Mouse (Mus musculus) c-Kit-positive CD71-positive TER-119-positive erythroid progenitor cells, embryonic 14.5 days (primary cell): Measurements from ENCODE around the gene Mlec.

ENCODE experiments used
- DNase-seq: peaks from one replicate; pipeline ENCODE4 v3.0.0-alpha.2; 2013; ENCODE audit warnings: low spot score

The Mlec gene

GRCm38 (mm10) chr5:115158040-115158983 is at the start of gene Mlec:
TSS of gene Mlec (minus strand) at chr5:115158179.
- peak; percentile 98 for DNase-seq

GRCm38 (mm10) chr5:115207244-115207643 is 49.3 kb upstream of the Mlec start:
- DNase-seq, result no peak

- no peak for DNase-seq
Measured at GRCm38 (mm10) chr5:115204562-115205311, 46.8 kb upstream of the Mlec start.

GRCm38 (mm10) chr5:115203735-115204561 is 46.0 kb upstream of the Mlec start:
- DNase-seq, result no peak

GRCm38 (mm10) chr5:115194626-115195221 is 36.7 kb upstream of the Mlec start:
- DNase-seq, result no peak

- no peak for DNase-seq
Measured at GRCm38 (mm10) chr5:115193669-115194625, 36.0 kb upstream of the Mlec start, which contains the start of gene Cabp1. TSS of gene Cabp1 (minus strand) at chr5:115194381.

GRCm38 (mm10) chr5:115193226-115193625 is 35.2 kb upstream of the Mlec start:
- DNase-seq, result no peak

GRCm38 (mm10) chr5:115192828-115193195 is 34.8 kb upstream of the Mlec start:
- DNase-seq, result no peak

- no peak for DNase-seq
Measured at GRCm38 (mm10) chr5:115191880-115192827, 34.2 kb upstream of the Mlec start.

- no peak for DNase-seq
Measured at GRCm38 (mm10) chr5:115190081-115190480, 32.1 kb upstream of the Mlec start.

GRCm38 (mm10) chr5:115188824-115189223 is 30.8 kb upstream of the Mlec start:
- DNase-seq, result peak; percentile 34

- peak; percentile 79 for DNase-seq
Measured at GRCm38 (mm10) chr5:115187188-115188131, 29.5 kb upstream of the Mlec start.

- DNase-seq, result no peak
Measured at GRCm38 (mm10) chr5:115186371-115187073, 28.5 kb upstream of the Mlec start.

GRCm38 (mm10) chr5:115184726-115185125 is 26.7 kb upstream of the Mlec start:
- DNase-seq, result no peak

- no peak for DNase-seq
Measured at GRCm38 (mm10) chr5:115183482-115183881, 25.5 kb upstream of the Mlec start.

- no peak for DNase-seq
Measured at GRCm38 (mm10) chr5:115182925-115183324, 24.9 kb upstream of the Mlec start.

- no peak for DNase-seq
Measured at GRCm38 (mm10) chr5:115181248-115181940, 23.4 kb upstream of the Mlec start.
